Mouse (Mus musculus) skeletal muscle tissue, adult 2 months (tissue): ENCODE measurements around the gene 1700057G04Rik.
"Not testable (repeated sequence)": the region's sequence is repeated elsewhere in the genome, so short reads cannot be mapped to it uniquely, and the experiment has no call there.

ENCODE experiments used
- DNase-seq: peaks from one replicate; pipeline ENCODE4 v3.0.0-alpha.2; 2012; ENCODE audit warnings: low read depth, low spot score

Gene 1700057G04Rik

GRCm38 (mm10) chr9:92305075-92305474 lies 4.1 kb upstream of the 1700057G04Rik start:
- no peak for DNase-seq

DNA sequence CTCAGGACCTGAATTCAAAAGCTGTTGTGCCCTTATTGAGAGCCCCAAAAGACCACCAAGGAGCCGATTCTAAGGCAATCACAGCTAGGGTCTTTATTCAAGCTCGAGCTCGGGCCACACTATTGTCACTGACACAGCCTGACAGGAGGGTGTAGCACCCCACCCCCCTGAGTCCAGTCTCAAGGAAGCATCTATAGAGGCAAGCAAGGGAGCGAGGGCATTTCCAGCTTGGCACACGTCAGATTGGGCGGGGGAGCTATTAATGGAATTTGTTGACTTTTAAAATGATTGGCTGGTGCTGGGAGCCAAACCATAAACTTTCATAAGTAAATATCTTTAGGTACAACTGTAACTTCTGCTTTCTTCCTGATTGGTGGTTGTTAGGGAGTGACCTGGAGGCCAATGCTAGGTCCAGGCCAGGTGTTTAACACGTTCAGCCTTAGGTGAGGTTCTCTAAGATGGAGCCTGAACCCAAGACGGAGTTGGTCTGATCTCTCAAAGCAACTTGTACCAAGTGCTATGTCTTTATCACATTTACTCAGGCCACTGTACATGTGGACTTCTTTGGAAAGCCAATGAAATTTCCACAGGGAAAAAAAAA lies 3.5 kb upstream of the 1700057G04Rik start:
- no peak for DNase-seq

GRCm38 (mm10) chr9:92316791-92317190 lies 7.6 kb downstream of the 1700057G04Rik start:
- no peak for DNase-seq

DNA sequence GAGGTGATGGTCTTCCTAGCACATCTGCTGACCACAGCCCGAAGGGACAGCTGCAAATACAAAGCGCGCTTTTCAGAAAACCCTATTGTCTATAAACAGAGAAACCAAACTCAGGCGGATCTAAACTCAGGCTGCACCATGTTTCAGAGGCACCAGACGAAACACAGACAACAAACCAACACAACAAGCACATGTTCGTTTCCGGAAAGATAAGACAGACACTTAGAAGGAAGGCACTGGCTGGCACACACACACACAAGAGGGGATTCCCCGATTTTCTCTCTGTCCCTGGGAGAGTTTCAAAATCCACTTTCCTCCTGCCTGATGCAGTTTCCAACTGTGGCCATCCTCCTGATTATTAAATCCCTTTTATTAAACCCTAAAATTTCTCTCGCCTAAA lies 16.8 kb downstream of the 1700057G04Rik start:
- DNase-seq, result not testable (repeated sequence)

GRCm38 (mm10) chr9:92326813-92327212 lies 17.6 kb downstream of the 1700057G04Rik start:
- no peak for DNase-seq

DNA sequence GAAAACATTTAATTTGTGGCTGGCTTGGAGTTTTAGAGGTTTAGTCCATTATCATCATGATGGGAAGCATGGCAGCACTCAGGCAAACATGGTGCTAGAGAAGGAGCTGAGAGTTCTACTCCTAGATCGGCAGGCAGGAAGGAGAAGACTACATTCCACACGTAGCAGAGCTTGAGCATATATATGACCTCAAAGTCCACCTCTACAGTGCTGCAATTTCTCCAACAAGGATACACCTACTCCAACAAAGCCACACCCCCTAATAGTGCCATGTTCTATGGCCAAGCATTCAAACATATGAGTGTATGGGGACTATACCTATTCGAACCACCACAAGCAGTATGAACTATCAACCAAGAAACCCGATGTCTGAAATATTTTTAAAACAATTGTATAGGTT lies 22.2 kb downstream of the 1700057G04Rik start:
- DNase-seq, result no peak

GRCm38 (mm10) chr9:92334845-92335244 lies 25.7 kb downstream of the 1700057G04Rik start:
- DNase-seq, result no peak

GRCm38 (mm10) chr9:92335277-92335818 lies 26.2 kb downstream of the 1700057G04Rik start:
- no peak for DNase-seq

- no peak for DNase-seq
Measured at GRCm38 (mm10) chr9:92337063-92337462, 27.9 kb downstream of the 1700057G04Rik start.

- no peak for DNase-seq
Measured at GRCm38 (mm10) chr9:92337661-92338060, 28.5 kb downstream of the 1700057G04Rik start.

DNA sequence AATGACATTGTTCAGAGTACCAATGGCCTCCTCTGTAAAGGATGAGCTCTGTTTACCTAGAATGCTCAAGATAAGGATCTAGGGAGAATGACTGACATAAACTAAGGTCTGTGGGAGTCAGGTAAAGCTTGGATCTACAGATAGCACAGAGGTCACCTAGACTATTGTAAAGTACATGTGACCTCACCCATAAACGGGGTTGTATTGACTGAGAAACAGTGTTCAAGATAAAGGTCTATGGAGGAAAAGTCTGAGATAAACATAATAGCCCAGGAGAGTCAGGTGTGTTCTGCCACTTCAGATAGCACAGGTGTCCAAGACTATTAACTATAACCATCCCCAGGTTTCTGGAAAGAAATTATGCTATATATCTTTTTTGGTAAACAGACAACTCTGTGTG lies 29.8 kb downstream of the 1700057G04Rik start:
- no peak for DNase-seq

- DNase-seq, result no peak
Measured at GRCm38 (mm10) chr9:92351924-92352323, 42.7 kb downstream of the 1700057G04Rik start.

GRCm38 (mm10) chr9:92353306-92353705 lies 44.1 kb downstream of the 1700057G04Rik start:
- no peak for DNase-seq

DNA sequence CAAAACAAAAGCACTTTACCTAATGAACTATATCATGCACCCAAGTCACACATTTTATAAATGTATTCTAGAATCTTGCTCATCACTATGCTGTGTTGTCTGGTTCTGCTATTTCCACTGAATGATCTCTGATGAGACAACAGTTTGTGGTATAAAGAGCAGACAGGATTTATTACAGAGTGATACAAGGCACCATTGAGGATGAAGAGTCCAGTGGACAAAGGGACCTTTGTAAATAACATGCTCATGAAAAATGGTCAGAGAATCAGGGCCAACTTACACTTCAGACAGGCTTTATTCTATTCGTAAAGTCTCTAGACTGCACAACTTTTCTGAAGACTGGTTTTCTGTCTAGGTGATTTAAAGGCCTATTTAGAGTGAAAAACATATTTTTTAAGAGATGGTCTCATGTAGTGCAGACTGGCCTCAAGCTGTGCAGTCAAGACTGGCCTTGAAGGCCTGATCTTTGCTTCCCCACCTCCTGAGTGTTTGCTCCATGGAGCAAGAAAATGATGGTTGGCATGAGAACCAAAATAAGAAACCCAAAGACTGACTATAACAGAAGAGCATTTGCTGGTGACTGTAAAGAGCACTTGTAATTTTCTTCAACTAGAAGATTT lies 51.6 kb downstream of the 1700057G04Rik start:
- no peak for DNase-seq

DNA sequence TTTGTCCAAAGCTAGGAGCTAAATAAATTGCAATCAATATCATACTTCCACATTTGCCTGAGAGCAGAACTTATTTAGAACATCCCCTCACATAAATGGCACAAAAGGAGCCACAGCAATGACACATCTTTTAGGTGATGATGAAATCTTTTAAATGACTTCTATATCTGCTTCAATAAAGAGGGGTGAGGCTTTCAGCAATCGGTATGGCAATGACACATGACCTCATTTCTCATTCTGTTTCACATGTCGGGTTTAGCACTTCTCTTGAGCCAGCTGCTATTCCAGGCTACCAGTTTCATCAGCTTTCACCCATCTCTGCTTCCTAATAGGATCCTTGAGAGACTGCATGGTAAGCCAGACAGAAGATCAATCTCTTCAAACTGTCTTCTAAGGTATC lies 54.3 kb downstream of the 1700057G04Rik start:
- DNase-seq, result no peak

- no peak for DNase-seq
Measured at GRCm38 (mm10) chr9:92368920-92369319, 59.7 kb downstream of the 1700057G04Rik start.

GRCm38 (mm10) chr9:92373896-92374295 lies 64.7 kb downstream of the 1700057G04Rik start:
- no peak for DNase-seq

- peak; percentile 25 for DNase-seq
Measured at GRCm38 (mm10) chr9:92374705-92375199, 65.6 kb downstream of the 1700057G04Rik start.

GRCm38 (mm10) chr9:92375378-92375777 lies 66.2 kb downstream of the 1700057G04Rik start:
- DNase-seq, result no peak

DNA sequence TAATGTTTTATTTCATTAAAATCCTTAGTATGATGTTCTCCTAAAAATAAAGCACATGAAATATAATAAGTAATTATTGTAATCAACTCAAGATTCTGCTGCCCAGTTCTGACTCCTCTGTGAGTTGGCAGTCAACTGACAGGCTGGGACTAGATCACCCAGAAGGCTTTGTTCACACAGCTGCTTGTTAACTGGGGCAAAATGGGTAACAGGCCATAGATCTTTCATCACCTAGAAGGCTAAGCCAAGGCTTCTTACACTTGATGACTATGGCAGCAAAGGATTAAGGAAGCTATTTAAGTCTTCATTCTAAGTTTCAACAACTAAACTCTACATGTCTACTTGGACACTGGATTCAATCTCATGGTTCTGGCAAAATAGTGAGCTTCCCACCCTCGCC lies 68.8 kb downstream of the 1700057G04Rik start:
- DNase-seq, result peak; percentile 42

- DNase-seq, result no peak
Measured at GRCm38 (mm10) chr9:92379240-92379639, 70.1 kb downstream of the 1700057G04Rik start.

GRCm38 (mm10) chr9:92383415-92383814 lies 74.2 kb downstream of the 1700057G04Rik start:
- DNase-seq, result no peak

DNA sequence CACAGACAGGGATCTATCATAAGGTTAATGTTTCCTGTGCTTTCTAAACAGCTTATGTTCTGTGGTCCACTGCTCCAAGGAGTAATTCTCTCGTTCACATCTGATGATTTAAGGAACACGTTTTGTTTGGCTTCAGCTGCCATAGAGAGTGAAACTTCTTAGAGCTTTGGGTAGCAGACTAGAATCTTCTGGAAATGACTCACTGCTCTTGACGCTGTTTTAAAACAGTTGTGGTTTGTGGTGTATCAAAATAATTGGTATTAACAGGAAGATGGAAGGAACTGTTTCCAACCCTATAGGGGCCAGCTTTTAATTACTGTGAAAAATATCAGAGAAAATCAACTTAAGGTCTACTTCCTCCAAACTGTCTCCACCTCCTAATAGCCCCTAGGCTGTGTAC lies 75.2 kb downstream of the 1700057G04Rik start:
- no peak for DNase-seq
